Mouse (Mus musculus) E14TG2a.4 (cell line): ENCODE measurements around the gene Ly6g6f.

ENCODE experiments used
- CTCF ChIP-seq: conservative IDR thresholded peaks from 2 replicates; pipeline ENCODE4 v1.5.1; 2014; ENCODE audit warnings: low read length
- NANOG ChIP-seq: IDR thresholded peaks from 2 replicates; pipeline ENCODE4 v1.6.1; 2014; ENCODE audit warnings: borderline replicate concordance, low read length, mixed read lengths
- POU5F1 ChIP-seq: IDR thresholded peaks from 2 replicates; pipeline ENCODE4 v1.6.1; 2014; ENCODE audit warnings: low read length, borderline replicate concordance

- no peak for TF ChIP-seq CTCF
- TF ChIP-seq POU5F1, result no peak
- TF ChIP-seq NANOG, result no peak
These were observed 4.9 kb upstream of the Ly6g6f start for GRCm38 (mm10) chr17:35090166-35090932.
